Mouse (Mus musculus) embryonic stem cell, embryonic (primary cell): ENCODE measurements around the gene Agl.

Source experiments
- CTCF ChIA-PET, 4 experiments: fragments of 300-600 bp in 2 of 4; fragments of 350-600 bp in 2 of 4; sonication (Branson Sonifier 250); formaldehyde crosslinking; loops; one replicate each; lab custom pipeline; 2022; ENCODE audit warnings: inconsistent platforms in 2 of 4; lab: Charles Lee
- POLR2A ChIA-PET, 4 experiments: fragments of 300-600 bp in 2 of 4; fragments of 350-600 bp in 2 of 4; sonication (Branson Sonifier 250); formaldehyde crosslinking; loops; one replicate each; lab custom pipeline; 2022; ENCODE audit warnings: antibody characterized with exemption in 4 of 4, inconsistent platforms in 1 of 4; lab: Charles Lee

The Agl gene

DNA sequence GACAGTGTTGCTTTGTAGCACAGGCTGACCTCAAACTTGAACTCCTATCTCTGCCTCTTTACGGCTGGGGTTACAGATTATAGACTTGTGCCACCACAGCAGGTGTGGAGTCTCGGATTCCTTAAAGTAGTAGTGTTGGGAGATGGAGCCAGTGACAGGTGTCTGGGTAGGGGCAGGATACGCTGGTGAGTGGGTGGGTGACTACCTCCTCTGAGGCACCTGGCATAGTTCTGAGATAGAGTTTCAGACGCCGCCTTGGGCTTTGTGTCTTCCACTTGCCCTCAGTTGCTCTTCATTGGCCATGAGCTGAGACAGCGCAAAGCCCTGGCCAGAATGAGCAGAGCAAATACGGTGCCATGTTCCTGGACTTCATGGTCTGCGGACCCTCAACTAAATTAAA, 22.1 kb downstream of the Agl start:
- POLR2A ChIA-PET = interaction anchor here in 1 of 4 experiments (0.9 kb wide), 1 partner anchor 19 kb away, joined by 4 read pairs; no protein-coding TSS in a partner anchor

GRCm38 (mm10) chr3:116784811-116785210, 23.2 kb downstream of the Agl start:
- CTCF ChIA-PET = interaction anchor here in 1 of 4 experiments (1.2 kb wide), 1 partner anchor 190 kb away, joined by 5 read pairs; the partner anchor contains the start of gene Sass6
- POLR2A ChIA-PET = no interaction called here

More for the DNA sequence above, 22.1 kb downstream of the Agl start:
- CTCF ChIA-PET = no interaction called here

GRCm38 (mm10) chr3:116784290-116784689, 23.7 kb downstream of the Agl start:
- ChIA-PET POLR2A (interaction anchor here in 2 of 4 experiments (0.5 to 0.9 kb wide), 2 partner anchors 125 to 385 kb away, joined by 3 to 7 read pairs; no protein-coding TSS in a partner anchor), CTCF (interaction anchor here in 2 of 4 experiments (0.6 to 1.2 kb wide), 2 partner anchors 12 to 189 kb away, joined by 3 to 5 read pairs; partner anchors contain the start of gene Sass6 (in 1 of the 2))

DNA sequence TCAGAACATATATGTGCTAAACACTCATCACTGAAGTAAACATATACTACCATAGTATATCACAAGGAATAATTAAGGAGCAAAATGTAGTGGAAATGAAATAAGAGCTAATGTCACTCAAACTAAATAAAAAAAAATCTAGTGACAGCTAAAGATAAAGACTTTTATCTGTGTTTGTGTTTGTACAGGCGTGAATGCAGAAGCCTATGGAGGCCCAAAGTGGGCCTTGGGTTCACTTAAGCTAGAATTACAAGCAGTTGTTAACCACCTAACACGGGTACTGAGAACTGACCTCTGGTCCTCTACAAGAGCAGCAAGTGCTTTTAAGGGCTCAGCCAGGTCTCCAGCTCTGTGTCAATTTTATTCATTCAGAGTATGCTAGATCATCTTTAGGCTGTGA, 31.0 kb downstream of the Agl start:
- ChIA-PET CTCF (no interaction called here), POLR2A (interaction anchor here in 2 of 4 experiments (0.7 to 1.4 kb wide), 3 partner anchors 8 to 59 kb away, joined by 3 to 4 read pairs (median 3); no protein-coding TSS in a partner anchor)

DNA sequence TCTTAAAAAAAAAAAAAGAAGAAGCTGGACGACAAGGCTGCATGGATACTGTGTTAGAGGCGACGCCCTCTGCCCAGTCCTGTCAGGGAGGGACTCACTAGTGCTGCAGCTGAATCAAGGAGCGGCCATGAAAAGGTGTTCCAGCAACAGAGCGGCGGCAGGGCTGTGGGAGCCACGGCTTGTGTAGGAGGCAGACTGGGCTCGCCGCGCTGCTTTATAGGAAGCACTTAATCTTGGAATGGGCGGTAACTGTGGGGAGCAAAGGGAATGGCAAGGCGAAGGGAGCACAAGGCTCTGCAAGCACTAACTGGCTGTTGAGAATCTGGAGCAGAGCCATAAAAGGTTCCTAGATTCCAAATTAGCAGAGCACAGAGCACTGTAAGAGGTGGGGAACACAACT, 34.1 kb downstream of the Agl start:
- ChIA-PET POLR2A (interaction anchor here in 3 of 4 experiments (0.6 to 1.5 kb wide), 7 partner anchors 17 to 885 kb away, joined by 3 to 4 read pairs (median 3); partner anchors contain the start of gene Agl (in 1 of the 3)), CTCF (interaction anchor here in 3 of 4 experiments (0.5 to 2.1 kb wide), 5 partner anchors 23 to 634 kb away, joined by 3 to 10 read pairs (median 4); no protein-coding TSS in a partner anchor)

- POLR2A ChIA-PET = interaction anchor here in 3 of 4 experiments (0.5 to 1.2 kb wide), 6 partner anchors 20 to 349 kb away, joined by 3 to 4 read pairs (median 3); partner anchors contain the start of gene Dbt (in 1 of the 3)
- CTCF ChIA-PET = interaction anchor here in 3 of 4 experiments (0.6 to 2.3 kb wide), 12 partner anchors 13 to 920 kb away, joined by 3 to 12 read pairs (median 4); partner anchors contain the start of gene Dbt (in 1 of the 3)
These were observed 36.4 kb downstream of the Agl start for GRCm38 (mm10) chr3:116771597-116771996.

GRCm38 (mm10) chr3:116766963-116767362, 41.0 kb downstream of the Agl start:
- POLR2A ChIA-PET = interaction anchor here in 1 of 4 experiments (1.4 kb wide), 1 partner anchor 426 kb away, joined by 4 read pairs; no protein-coding TSS in a partner anchor
- CTCF ChIA-PET = interaction anchor here in 2 of 4 experiments (0.6 to 2.1 kb wide), 4 partner anchors 69 to 435 kb away, joined by 3 to 6 read pairs (median 3); no protein-coding TSS in a partner anchor

DNA sequence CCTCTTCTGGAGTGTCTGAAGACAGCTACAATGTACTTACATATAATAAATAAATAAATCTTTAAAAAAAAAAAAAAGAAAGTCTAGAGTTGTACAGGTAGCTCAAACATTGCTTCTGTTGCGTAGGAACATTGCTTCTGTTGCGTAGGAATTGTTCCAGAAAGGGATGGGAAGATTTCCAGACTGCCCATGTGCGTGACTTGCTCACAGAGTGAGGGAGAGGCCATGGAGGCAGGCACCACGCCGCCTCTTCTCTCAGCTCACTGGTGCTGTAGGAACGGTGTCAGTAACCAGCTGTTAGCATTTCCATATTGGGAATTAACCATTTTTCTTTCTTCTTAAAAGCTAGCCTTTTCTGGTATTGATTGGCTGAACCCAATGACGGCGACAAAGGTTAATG, 55.1 kb downstream of the Agl start:
- POLR2A ChIA-PET = interaction anchor here in 1 of 4 experiments (0.6 to 0.7 kb wide), 2 partner anchors 119 to 412 kb away, joined by 3 read pairs; no protein-coding TSS in a partner anchor

GRCm38 (mm10) chr3:116751191-116751860, 56.6 kb downstream of the Agl start:
- ChIA-PET CTCF (interaction anchor here (0.5 to 2.2 kb wide), 67 partner anchors 12 to 1088 kb away, joined by 3 to 30 read pairs (median 5); partner anchors contain the start of genes Dbt (in 3 of the 4), Sass6 (in 3 of the 4), Rtca (in 2 of the 4) and Cdc14a (in 1 of the 4)), POLR2A (interaction anchor here in 3 of 4 experiments (0.6 to 1.7 kb wide), 24 partner anchors 9 to 423 kb away, joined by 3 to 8 read pairs (median 4); partner anchors contain the start of genes Dbt (in 2 of the 3), Sass6 (in 2 of the 3) and Rtca (in 1 of the 3))

More for the DNA sequence above, 55.1 kb downstream of the Agl start:
- CTCF ChIA-PET = interaction anchor here in 3 of 4 experiments (0.6 to 1.6 kb wide), 5 partner anchors 74 to 421 kb away, joined by 3 to 7 read pairs (median 3); partner anchors contain the start of genes Dbt (in 1 of the 3) and Rtca (in 1 of the 3)

GRCm38 (mm10) chr3:116748391-116749170, 59.4 kb downstream of the Agl start:
- ChIA-PET POLR2A (interaction anchor here (0.6 to 2.5 kb wide), 38 partner anchors 9 to 417 kb away, joined by 3 to 11 read pairs (median 4); partner anchors contain the start of genes Dbt (in 4 of the 4), Rtca (in 3 of the 4), Cdc14a (in 2 of the 4) and Sass6 (in 2 of the 4)), CTCF (interaction anchor here (0.5 to 3.2 kb wide), 77 partner anchors 8 to 715 kb away, joined by 3 to 42 read pairs (median 4); partner anchors contain the start of genes Dbt (in 3 of the 4), Rtca (in 3 of the 4), Sass6 (in 3 of the 4) and Cdc14a (in 1 of the 4))

GRCm38 (mm10) chr3:116747648-116748047, 60.3 kb downstream of the Agl start:
- CTCF ChIA-PET = interaction anchor here (0.6 to 3.2 kb wide), 19 partner anchors 9 to 420 kb away, joined by 3 to 42 read pairs (median 5); partner anchors contain the start of genes Sass6 (in 2 of the 4), Dbt (in 1 of the 4) and Rtca (in 1 of the 4)
- POLR2A ChIA-PET = interaction anchor here in 3 of 4 experiments (0.6 to 2.5 kb wide), 14 partner anchors 10 to 324 kb away, joined by 3 to 11 read pairs (median 4); partner anchors contain the start of genes Cdc14a (in 1 of the 3), Dbt (in 1 of the 3), Rtca (in 1 of the 3) and Sass6 (in 1 of the 3)

DNA sequence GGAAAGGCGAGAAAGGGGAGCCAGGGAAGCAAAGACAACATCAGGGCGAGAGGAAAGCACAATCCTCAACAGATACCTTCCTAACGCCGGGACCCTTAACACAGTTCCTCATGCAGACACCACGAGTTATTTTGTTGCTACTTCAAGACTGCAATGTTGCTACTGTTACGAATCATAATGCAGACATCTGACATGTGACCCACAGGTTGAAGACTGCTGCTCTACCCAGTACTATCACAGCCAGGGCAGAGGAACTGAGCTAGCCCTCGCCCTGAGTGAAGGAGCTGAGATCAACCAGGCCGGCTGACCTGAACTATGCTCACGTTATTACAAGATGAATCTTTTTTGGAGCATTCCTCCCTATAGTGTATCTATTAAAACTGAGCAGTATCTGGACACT, 67.0 kb downstream of the Agl start:
- ChIA-PET CTCF (interaction anchor here in 1 of 4 experiments (1.0 kb wide), 1 partner anchor 8 kb away, joined by 3 read pairs; no protein-coding TSS in a partner anchor), POLR2A (interaction anchor here in 2 of 4 experiments (1.5 to 1.9 kb wide), 2 partner anchors 13 to 146 kb away, joined by 4 to 8 read pairs; partner anchors contain the start of gene Sass6 (in 1 of the 2))

GRCm38 (mm10) chr3:116740106-116740505, 67.9 kb downstream of the Agl start:
- CTCF ChIA-PET = interaction anchor here in 2 of 4 experiments (0.6 to 1.0 kb wide), 3 partner anchors 9 to 215 kb away, joined by 3 to 5 read pairs (median 3); no protein-coding TSS in a partner anchor
- POLR2A ChIA-PET = interaction anchor here in 1 of 4 experiments (1.4 kb wide), 1 partner anchor 9 kb away, joined by 5 read pairs; no protein-coding TSS in a partner anchor

DNA sequence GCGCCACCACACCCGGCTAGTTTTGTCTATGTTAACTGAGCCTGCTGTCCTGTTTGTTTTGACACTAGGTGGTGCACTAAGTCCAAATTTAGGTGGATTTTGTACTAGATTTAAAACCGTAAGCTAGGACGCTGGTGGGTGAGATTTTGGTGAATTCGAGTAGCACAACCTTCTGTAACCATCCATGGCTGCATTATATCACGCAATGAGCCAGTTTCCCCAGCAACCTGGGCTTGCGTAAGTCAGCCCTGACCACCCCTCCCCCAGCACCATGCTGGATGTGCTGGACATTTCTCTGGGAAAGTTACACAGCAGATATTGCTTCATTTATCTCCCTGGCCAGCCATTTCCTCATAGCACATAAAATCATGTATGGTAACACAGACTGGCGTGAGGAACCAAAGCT, 70.6 kb downstream of the Agl start:
- CTCF ChIA-PET = interaction anchor here in 3 of 4 experiments (0.5 to 2.1 kb wide), 9 partner anchors 11 to 397 kb away, joined by 3 to 15 read pairs (median 5); no protein-coding TSS in a partner anchor
- POLR2A ChIA-PET = interaction anchor here in 1 of 4 experiments (1.7 kb wide), 1 partner anchor 11 kb away, joined by 4 read pairs; no protein-coding TSS in a partner anchor

DNA sequence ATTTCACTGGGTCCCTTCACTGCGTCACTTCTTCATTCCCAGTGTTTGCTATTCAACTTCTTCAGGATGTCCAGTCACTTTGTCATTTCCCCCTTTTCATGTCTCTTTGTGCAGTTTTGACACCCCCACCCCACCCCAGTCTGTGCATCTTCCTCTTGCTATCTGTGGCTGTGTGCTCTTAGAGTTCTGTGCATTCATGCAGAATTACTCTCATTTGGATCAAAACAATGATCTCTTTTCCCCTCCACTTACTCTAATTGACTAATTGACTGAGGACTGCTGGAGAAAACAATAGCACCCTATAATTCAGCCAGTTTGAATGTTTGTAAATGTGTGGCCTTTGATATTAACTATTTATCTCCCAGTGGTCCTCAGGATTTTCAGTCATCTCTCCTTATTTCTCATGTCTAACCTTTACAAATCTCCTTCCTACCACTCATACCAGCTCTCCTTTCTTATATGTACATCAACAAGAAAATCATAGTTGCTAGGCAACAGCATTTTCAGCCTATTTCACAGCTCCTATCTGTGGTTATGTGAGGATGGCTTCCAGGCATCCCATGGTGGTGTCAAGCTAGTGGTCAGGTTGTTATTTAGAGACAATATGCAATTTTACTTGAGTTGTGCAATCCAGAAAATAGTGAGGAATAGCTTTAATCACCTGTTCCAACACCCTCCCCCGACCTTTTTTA, 78.3 kb downstream of the Agl start:
- ChIA-PET CTCF (no interaction called here), POLR2A (interaction anchor here in 3 of 4 experiments (0.6 to 0.7 kb wide), 4 partner anchors 8 to 389 kb away, joined by 3 to 4 read pairs (median 3); no protein-coding TSS in a partner anchor)

- ChIA-PET POLR2A (interaction anchor here in 2 of 4 experiments (1.5 to 2.1 kb wide), 3 partner anchors 15 to 66 kb away, joined by 4 to 10 read pairs (median 4); partner anchors contain the start of gene Slc35a3 (in 1 of the 2)), CTCF (interaction anchor here (0.6 to 1.5 kb wide), 5 partner anchors 17 to 303 kb away, joined by 3 to 5 read pairs (median 4); partner anchors contain the start of gene Cdc14a (in 1 of the 4))
These were observed 81.2 kb downstream of the Agl start for GRCm38 (mm10) chr3:116726807-116727206.
